Mouse (Mus musculus) granulocyte monocyte progenitor cell, adult 5-6 weeks (primary cell): ENCODE measurements around the gene Ip6k3. TPM values are rescaled to one million over a fixed set of nuclear protein-coding genes. Genes with fewer than 3 reads are reported as not detected.

Experiments used
- ATAC-seq: replicated peaks from 2 replicates; pipeline ENCODE4 v1.8.0; 2016; ENCODE audit warnings: mild to moderate bottlenecking, moderate TSS enrichment, inconsistent platforms; ENCODE audit not compliant: poor library complexity, severe bottlenecking
- total RNA-seq, 2 experiments: library from RNA; stranded (forward) in 1 of 2; stranded (reverse) in 1 of 2; fragments of 200-712, 200-1000 nt in 1 of 2; fragments of >200 nt in 1 of 2; fragmentation: Nextera tagmentation in 1 of 2; gene quantifications; 2 replicates each; pipeline ENCODE4 v1.2.3; 2014 to 2017

Ip6k3 gene
- total RNA-seq, 2 experiments from 2014 or later = not detected

DNA sequence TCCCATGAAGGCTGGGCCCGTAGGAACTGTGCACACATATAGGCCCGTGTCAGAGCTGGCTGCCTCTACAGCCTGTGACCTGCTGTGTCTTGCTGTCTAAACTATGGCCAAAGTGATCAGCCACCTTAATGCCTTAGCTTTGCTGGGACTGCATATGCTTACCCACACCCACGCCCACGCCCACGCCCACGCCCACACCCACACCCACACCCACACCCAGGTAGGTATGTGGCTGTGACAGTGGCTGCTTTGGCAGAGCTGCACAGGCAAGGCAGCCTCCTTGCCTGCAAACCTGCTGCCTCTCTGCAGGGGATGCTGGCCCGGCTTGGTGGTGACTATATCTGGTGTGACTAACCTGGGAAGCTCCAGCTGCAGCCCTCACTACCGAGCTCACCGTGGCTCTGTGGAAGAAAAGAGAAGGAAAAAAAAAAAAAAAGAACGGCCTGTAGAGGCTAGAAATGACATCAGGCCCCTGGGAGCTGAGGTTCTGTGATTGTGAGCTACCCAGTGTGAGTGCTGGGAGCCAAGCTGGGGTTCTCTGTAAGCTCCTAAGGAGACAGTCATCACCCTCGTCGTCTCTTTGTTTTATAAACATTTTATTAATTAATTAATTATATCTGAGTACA is 16.2 kb upstream of the Ip6k3 start:
- ATAC-seq = no peak

DNA sequence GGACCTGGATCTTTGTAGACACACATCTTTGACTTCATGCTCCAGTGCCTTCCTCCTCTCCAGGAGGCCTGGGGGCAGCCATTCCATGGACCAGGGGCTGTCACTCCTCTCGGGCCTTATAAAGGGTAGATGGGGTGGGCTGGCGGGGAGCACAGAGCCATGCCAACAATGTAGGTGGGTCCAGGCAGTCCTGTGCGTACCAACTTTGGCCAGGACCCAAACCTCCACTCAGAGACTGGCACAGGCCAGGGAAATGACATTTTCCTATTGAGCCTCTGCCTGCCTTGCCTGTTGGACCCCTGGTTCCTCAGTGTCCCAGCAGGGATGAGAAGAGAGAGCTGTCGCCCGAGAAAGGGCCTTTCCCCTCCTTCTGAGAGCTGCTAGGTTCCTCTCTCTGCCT is 14.8 kb upstream of the Ip6k3 start:
- no peak for ATAC-seq

DNA sequence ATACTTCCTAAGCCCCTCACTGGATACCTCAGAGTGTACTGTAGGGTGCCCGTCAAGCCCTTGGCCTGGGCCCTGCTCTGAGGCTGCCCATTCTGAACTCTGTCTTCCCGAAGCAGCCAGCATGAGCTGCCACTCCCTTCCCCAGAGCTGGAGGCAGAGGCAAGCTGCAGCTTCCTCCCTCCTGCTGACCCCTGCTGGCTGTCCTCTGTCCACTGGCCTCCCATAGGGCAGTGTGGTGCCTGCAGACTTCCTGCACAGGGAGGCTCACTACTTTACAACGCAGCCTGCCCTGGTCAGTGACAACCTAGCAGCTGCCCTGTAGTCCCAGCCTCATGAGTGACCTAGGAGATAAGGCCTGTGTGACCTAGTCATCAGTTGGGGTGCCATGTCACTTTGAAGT is 14.1 kb upstream of the Ip6k3 start:
- ATAC-seq = no peak

DNA sequence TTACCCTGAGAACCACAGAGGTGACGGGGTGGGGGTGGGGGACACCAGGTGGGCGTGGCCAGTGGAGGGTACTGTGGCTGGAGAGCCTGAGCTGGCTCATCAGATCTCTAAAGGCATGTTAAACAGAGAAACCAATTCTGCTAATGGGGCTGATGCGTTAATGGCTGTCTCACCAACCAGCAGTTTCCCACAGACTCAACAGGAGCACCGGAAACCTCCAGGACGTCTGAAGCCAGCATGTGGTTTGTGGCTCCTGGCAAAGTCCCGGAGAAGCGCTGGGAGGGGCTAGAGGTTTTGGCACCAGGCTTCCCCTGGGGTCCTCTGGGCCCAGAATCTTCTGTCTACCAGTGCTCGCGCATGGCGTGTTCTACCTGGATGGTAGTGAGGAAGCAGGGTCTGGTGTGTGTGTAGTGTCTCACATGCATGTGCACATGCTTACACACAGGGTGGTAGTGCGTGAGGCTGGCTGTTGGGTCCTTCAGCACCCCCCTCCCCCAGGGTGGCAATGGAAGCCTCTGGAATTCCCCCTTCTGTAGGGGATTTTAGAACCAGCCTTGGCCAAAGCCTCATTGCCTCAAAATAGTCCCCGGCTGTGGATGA is 12.2 kb upstream of the Ip6k3 start:
- peak; percentile 44 for ATAC-seq

DNA sequence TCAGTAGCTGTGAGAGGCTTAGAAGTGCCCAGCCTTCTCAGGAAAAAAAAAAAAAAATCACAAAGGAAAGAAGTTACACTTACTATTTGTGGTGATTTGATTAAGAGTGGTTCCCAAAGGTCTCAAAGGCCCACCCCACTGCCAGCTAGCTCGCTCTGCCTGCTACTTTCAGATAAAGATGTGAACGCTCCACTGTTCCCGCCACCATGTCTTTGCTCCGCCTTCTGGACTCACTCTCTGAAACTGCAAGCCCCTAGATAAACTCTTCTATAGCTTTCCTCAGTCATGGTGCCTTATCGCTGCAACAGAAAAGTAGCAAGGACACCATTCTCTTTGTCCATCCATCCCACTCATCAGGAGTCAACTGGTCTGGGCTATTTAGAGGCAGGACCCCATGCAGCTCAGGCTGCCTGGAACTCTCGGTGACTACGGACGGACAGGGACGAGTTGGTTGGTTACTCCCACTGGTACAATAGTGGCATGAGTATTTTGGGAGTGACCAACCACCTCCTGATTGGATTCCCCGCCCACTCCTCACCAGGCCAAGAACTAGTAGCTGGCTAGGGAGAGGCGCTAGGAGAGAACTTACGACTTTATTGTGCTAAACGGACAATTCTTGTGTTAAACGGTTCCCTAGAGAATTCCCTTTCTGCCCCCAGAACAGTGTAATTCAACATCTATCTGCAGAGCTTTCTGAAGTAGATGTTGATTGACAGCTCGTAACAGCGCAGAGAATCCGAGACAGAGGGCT is 11.0 kb upstream of the Ip6k3 start:
- no peak for ATAC-seq

DNA sequence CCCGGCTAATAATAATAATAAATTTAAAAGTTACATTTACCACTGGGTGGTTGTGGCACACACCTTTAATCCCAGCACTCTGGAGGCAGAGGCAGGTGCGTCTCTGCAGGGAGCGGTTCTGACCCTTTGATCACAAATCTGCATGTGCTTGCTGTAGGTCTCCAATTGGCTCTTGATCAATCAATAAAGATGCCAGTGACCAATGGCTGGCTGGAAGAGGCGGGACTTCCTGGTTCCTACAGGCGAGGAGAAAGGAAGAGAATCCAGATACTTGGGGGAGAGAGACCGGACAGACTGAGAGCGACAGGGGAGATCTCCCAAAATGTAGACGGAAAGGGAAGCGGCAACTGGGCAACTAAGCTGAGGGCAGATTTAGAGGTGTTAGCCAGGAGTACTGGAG is 10.4 kb upstream of the Ip6k3 start:
- ATAC-seq = no peak

DNA sequence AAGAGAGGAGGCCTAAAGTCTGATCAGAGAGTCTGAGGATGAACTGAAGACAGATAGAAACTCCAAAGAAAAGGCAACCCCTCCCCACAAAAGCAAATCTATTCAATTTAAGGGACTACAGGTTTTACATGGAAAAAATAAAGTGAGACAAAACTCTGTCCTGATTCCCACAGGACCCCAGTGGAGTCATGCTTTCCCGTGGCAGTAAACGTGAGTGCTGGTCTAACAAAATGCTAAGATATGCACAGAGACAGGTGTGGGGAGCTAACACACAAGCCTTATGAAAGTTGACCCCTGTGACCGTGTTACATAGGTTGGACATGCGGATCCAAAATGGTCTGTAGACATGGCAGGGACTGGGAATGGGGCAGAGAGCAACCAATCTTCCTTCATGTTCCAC is 9.2 kb upstream of the Ip6k3 start:
- ATAC-seq = no peak

DNA sequence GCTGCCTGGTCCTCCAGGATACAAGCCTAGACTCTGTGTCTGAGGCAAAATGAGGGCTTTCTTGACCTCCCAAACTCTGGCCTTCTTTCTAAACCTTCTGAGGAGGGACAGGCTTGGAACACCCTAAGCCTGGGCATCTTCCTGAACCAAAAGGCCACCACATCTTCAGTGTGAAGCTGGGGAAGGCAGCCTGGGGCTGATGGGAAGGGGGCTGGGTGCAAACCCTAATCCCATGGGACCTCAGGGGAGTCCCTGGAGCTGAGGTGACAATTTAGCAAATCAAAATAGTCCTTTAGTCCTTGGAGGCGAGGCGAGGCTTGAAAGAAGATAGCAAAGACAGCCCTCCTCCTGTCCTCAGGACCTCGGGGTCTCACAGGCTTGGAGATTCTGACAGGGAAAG is 8.7 kb upstream of the Ip6k3 start:
- ATAC-seq = no peak

DNA sequence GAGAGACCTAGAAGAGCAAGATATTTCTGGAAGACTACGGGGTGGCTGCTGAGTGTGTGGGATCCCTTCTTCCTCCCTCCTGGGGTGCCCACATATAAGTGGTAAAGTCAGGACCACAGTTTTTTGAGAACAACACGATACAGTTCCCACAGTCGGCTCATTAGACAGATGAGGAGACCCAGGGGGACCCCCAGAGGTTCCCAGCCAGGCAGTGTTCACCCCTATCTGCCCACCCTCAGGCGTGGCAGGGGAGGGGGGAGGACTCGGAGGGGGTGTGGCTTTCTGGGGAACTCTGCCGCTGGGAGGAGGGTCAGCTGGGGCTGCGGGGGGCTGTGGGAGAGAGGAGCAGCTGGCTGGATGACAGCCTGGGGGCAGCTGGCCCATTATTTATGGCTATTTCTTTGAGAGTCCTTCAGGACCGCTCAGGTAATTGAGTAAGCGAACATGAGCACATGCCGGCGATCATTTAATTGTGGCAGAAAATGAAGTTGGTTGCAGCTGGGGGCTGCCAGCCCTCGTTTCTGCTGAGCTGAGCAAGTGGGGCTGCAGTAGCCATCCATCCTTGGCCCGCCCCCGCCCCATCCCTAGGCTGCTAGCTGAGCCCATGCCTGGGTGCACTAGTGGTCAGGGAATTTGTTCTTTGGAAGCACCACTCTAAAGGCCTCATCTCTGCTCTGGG is 7.7 kb upstream of the Ip6k3 start:
- no peak for ATAC-seq

DNA sequence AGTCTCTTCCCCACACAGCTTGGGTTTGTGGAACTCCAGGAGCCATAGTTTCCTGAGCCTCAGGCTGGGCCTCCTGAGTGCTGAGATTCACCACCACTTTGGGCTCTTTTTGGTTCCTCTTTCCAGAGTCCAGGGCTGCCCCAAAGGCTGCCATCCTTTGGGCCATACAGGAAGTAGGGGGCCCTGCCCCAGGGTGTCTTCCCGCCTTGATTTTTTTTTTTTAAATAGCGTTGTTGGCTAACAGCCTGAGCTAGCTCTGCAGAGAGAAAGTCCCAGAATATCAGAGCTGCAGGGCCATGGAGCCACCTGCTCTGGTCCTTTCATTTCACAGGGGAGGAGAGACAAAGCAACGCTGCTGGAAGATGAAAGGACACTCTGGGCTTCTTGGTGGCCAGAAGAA is 6.1 kb upstream of the Ip6k3 start:
- peak; percentile 78 for ATAC-seq

DNA sequence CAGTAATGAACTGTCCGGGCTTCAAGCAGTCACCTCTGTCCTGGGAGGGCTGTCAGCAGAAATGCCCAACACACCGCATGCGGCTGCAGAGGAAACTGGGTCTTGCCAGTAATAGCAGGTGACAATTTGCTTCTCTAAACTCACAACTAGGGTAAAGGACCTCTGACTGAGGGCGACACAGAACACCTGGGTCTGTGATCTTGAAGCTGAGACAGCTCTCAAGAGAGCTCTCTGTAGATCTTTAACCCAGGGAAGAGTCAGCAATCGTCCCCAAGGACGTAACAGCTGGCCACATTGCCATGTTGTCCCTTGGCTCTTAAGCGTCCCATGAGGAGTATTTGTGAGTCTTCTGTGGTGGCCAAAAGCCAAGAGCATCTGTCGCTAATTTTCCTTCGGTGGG is 4.9 kb upstream of the Ip6k3 start:
- no peak for ATAC-seq

DNA sequence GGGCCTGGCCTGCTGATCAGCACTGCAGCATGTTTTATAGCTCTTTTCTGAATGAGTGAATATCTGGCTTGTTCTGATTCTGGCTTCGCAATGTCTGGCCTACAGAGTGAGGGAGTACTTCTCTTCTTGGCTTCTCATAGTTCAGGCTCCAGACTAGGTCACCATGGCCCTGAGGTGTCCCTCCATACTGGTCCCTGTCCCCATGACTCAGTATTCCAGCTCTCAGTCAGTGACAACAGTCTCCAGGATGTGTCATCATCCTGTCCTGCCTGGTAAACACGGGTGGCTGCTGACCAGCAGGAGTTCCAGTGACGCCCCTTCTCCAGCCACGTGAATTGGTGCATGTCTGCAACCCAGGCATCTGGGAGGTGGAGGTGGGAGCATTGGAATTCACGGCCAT is 3.5 kb upstream of the Ip6k3 start:
- ATAC-seq = no peak

DNA sequence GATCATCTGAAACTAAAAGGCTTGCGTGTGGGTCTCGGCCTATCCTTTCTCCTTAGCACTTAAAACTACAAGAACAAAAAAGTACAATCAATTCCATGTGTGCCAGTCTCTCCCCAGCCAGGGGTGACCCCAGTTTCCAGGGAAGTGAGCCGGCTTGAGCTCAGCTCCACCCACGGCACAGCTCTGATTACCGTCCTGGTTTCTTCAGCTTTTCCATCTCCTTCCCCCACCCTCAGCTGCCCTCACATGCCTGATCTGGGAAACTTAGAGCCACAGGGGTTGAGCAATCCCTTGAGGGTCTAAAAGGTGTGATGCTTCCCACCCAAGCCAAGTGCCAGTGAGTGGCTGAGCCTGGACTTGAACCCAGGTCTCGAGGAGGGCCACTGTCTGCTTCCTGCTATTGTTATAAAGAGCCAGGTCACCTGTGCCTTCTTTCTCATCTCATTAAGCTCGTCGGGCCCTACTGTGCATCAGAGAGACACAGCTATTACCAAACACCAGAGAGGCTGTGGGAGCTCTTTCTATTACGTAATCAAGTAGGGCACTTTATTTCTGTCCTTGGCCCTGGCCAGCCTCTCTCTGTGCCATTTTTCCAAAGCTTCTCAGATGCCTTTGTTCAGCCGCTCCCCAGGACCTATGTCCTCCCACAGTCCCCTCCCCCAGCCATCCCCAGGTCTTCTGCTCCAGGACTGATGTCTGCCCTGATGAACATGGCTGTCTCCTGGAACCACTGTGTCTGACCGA is 2.5 kb upstream of the Ip6k3 start:
- peak; percentile 54 for ATAC-seq

DNA sequence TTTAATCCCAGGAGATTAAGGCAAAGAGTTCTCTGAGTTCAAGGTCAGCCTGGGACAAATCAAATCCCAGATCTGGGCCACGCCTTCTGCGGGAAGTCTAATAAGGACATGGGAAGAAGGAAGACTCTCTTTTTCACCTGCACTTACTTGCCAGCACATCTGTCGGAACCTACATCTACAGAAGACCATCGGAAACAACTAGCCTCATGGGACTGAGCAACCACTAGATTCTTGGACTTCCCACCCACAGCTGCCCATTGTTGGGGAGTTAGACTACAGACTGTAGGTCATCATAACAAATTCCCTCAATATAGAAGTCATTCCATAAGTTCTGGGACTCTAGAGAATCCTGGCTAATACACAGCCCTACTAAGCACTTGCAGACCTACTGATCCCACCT is 974 bp upstream of the Ip6k3 start:
- no peak for ATAC-seq

DNA sequence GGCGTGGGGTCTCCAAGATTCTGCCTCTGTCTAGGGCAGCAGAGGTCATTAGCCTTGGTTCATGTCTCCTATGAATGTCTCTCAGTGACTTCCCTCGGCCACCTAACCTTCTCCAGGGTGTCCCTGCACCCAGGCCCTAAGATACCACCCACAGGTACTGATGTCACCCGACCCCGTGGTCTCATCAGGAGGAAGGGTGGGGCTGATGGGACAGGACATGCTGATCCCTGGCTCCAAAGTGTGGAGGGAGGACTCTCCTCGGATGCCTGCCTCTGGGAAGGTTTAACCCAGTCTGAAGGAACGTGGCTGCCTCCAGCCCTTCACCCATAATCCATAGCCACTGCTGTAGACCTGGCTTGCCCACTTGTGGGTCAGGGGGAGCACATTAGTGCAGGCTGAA is 694 bp downstream of the Ip6k3 start:
- ATAC-seq = no peak

DNA sequence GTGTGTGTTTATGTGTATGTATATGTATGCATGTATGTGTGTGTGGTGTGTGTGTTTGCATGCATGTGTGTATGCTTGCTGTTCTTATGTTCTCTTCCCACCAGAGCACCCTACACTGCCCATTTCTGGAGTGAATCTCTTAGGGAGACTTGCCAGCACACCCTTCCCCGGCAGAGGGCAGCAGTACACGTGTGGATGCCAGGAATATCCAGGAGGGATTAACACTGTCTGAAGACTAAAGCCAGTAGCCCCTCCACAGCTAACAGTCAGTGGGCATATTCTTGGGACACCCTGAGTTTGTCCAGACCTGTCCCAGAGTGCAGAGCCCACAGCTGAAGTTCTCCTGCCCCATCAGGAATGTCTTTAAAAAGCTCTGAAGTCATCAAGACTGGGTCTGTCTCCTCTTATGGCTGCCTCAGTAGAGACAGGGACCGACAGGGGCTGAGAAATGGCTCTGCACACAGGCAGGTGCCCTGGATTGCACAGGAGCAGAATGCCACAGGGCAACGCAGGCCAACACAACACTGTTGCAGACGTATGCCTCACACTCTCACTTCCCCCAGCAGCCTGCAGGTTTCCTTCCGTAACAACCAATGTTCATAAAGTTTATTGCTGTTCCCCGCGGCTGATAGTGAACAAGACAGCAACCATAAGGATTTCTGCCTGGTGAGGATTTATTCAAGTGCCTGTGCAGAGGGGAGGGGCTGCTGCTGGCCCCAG is 2.4 kb downstream of the Ip6k3 start:
- peak; percentile 73 for ATAC-seq

DNA sequence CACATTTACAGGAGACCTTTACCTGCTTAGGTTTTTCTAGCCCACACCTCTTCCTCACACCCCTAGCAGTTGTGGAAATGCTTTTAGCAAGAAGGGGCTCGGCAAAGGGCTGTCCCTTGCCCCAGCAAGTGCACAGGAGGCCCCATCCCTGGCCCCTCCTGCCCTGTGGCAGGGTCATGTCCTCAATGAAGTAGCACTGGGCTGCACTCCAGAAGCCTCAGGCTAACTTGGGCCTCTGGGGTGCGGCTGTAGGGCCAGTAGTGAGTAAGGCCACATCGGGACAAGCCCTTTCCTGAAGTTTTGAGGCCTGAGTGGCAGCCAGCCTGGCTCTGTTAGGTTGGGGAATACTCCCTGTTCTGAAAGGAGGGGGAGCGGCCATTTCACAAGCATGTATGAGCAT is 6.7 kb downstream of the Ip6k3 start:
- ATAC-seq = no peak

DNA sequence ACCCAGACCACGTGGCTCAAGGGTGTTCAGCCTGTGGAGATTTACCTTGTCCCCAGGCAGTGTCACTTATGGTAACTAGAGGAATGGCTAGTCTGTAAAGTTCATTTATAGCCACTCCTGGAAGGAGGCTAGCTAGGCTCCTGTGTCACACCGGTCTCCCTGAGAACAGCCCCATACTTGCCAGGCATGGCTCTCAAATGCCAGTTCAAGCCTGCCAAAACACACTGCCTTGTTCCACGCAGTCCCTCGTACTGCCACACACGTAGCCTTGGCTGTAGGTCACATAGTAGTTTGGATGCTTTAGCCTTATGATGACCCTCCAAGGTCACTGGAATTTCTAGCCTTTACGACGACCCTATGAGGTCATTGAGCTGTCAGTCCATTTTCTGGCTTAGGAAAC is 8.4 kb downstream of the Ip6k3 start:
- ATAC-seq = no peak

DNA sequence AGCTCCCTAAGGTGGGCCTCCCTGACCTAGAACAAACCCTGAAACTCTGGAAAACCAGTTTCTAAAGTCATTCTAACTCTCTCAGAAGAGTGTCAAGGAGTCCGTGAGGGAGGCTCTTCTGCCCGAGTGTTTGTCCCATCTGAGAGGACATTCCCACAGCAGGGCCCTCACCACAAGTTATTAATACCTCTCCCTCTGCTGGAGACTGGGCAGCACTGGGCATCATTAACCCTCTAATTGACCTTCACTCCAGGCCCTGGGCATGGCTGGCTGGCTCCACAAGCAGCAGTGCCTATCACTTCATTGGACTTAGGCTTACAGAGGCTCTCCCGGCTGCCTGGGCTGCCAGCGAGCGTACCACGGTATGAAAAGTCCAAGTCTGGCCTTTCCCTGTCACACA is 9.2 kb downstream of the Ip6k3 start:
- no peak for ATAC-seq

DNA sequence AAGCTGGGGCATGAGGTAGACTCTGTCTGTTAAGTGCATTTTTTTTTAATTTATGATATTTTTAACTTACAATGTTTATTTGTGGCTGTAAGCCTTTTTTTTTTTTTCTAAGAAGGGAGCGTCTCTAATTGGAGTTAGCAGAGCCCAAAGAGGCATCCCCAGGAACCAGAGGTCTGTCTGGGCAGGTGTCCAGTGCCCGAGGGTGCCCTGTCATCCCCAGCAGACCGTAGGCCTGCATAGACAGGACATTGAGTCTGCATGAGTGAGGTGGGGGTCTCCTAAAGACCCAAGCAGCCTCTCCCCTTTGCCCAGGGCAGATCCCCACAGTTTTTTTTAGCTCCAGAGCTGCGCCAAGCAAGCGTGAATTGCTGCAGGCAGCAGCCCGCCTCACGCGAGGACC is 11.8 kb downstream of the Ip6k3 start:
- ATAC-seq = no peak
